Mouse (Mus musculus) adrenal gland, postnatal 10 days (tissue): ENCODE results near the gene Hpse. TPM values are rescaled to one million over a fixed set of nuclear protein-coding genes. Genes with fewer than 3 reads are reported as not detected.
A peak's percentile ranks its signal among the peaks of the same experiment; 100 is the strongest.

Experiments used
- DNase-seq: peaks from one replicate; pipeline ENCODE4 v3.0.0; 2021; ENCODE audit warnings: mixed read lengths
- long read RNA-seq, 2 experiments: library from polyadenylated mRNA; stranded (forward); transcript quantifications; one replicate each; pipeline ENCODE4 v2.0.0; 2021
- total RNA-seq, 2 experiments: library from RNA; stranded (reverse); gene quantifications; 2 replicates each; pipeline ENCODE4 v1.2.3; 2021

Hpse gene
- 1 to 10 TPM; 1.9 to 2.5 TPM for total RNA-seq
- long read RNA-seq, experiment 1, partial matches to known transcripts, result 0 of 3 reads
- long read RNA-seq, experiment 1, other reads (novel, unspliced or antisense), result 1 of 3 reads
- long read RNA-seq, experiment 2, result 0 reads

GRCm38 (mm10) chr5:100719235-100720088 lies at the start of gene Hpse:
Gene Hpse (minus strand): TSS chr5:100719716.
- peak; percentile 53 for DNase-seq

- no peak for DNase-seq
Observed at GRCm38 (mm10) chr5:100766026-100766425, 46.5 kb upstream of the Hpse start.

GRCm38 (mm10) chr5:100761736-100762135 lies 42.2 kb upstream of the Hpse start:
- no peak for DNase-seq

- no peak for DNase-seq
Observed at GRCm38 (mm10) chr5:100760049-100760663, 40.6 kb upstream of the Hpse start.

GRCm38 (mm10) chr5:100758121-100758520 lies 38.6 kb upstream of the Hpse start:
- DNase-seq, result no peak

GRCm38 (mm10) chr5:100753407-100753806 lies 33.9 kb upstream of the Hpse start:
- DNase-seq, result no peak

- peak; percentile 13 for DNase-seq
Observed at GRCm38 (mm10) chr5:100751655-100752054, 32.1 kb upstream of the Hpse start.

GRCm38 (mm10) chr5:100750617-100751255 lies 31.2 kb upstream of the Hpse start:
- DNase-seq, result peak; percentile 19

GRCm38 (mm10) chr5:100738802-100739201 lies 19.3 kb upstream of the Hpse start:
- no peak for DNase-seq

GRCm38 (mm10) chr5:100736919-100737318 lies 17.4 kb upstream of the Hpse start:
- DNase-seq, result no peak

- no peak for DNase-seq
Observed at GRCm38 (mm10) chr5:100734535-100734934, 15.0 kb upstream of the Hpse start.

GRCm38 (mm10) chr5:100728757-100729156 lies 9.2 kb upstream of the Hpse start:
- DNase-seq, result no peak

- no peak for DNase-seq
Observed at GRCm38 (mm10) chr5:100726001-100726400, 6.5 kb upstream of the Hpse start.

GRCm38 (mm10) chr5:100716762-100717161 lies 2.8 kb downstream of the Hpse start:
- no peak for DNase-seq

GRCm38 (mm10) chr5:100711219-100711618 lies 8.3 kb downstream of the Hpse start:
- DNase-seq, result no peak

- DNase-seq, result no peak
Observed at GRCm38 (mm10) chr5:100710012-100710411, 9.5 kb downstream of the Hpse start.

- DNase-seq, result no peak
Observed at GRCm38 (mm10) chr5:100709035-100709434, 10.5 kb downstream of the Hpse start.

- DNase-seq, result no peak
Observed at GRCm38 (mm10) chr5:100706675-100707074, 12.8 kb downstream of the Hpse start.

- DNase-seq, result no peak
Observed at GRCm38 (mm10) chr5:100704272-100704671, 15.2 kb downstream of the Hpse start.

- no peak for DNase-seq
Observed at GRCm38 (mm10) chr5:100702325-100702724, 17.2 kb downstream of the Hpse start.

GRCm38 (mm10) chr5:100700861-100701620 lies 18.5 kb downstream of the Hpse start:
- DNase-seq, result no peak

GRCm38 (mm10) chr5:100697886-100698285 lies 21.6 kb downstream of the Hpse start:
- no peak for DNase-seq
